Mouse (Mus musculus): ENCODE results near the gene Cyp2c50. TPM values are rescaled to one million over a fixed set of nuclear protein-coding genes. Genes with fewer than 3 reads are reported as not detected.
"Not testable (repeated sequence)": the region's sequence is repeated elsewhere in the genome, so short reads cannot be mapped to it uniquely, and the experiment has no call there.

Cyp2c50 gene
- polyA plus RNA-seq (2012; rRNA removed) (not detected in 2 replicates), polyA plus RNA-seq (2014; fragmentation: Nextera tagmentation; extraction: Ambion mirVana) (not detected in 2 replicates)

DNA sequence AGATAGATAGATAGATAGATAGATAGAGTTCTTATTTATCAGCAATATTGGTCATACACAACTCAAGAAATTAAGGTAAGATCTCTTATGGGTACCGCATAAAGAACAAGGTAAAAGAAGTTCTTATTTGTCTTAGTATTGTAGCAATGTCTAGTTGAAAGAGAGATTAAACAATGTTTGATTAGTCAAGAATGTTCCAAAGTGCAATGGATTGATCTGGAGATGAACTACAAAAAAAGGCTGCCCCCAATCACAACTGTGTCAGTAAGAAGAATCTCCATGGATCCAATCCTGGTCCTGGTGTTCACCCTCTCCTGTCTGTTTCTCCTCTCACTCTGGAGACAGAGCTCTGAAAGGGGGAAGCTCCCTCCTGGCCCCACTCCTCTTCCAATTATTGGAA, at the start of gene Cyp2c50:
Gene Cyp2c50, plus strand, starts transcription at position 268 of the 400 bp plus-strand sequence.
- WGBS (ENCODE audit: insufficient replicate concordance): 79% methylated on average over 1 of the region's 1 CpGs
- H3K27me3 ChIP-seq (ENCODE audit: control insufficient read depth, insufficient read depth, low read length); ATAC-seq (ENCODE audit: insufficient read depth); DNase-seq (ENCODE audit: low read depth in 3 of 3, low spot score in 3 of 3); H3K4me1 ChIP-seq (replicated peaks; ENCODE audit: control insufficient read depth in 2 of 2, insufficient read depth in 2 of 2, low read length in 1 of 2); H3K4me2 ChIP-seq (ENCODE audit: low read depth); H3K36me3 ChIP-seq (replicated peaks; ENCODE audit: control insufficient read depth, insufficient read depth, low read depth); H3K9me3 ChIP-seq (ENCODE audit: control insufficient read depth, low read length); H3K27ac ChIP-seq; H3K9ac ChIP-seq (replicated peaks); H3K4me3 ChIP-seq (ENCODE audit: insufficient read depth in 1 of 2, low read depth in 2 of 2, low read length in 2 of 2): not testable (repeated sequence)

GRCm38 (mm10) chr19:40073701-40074100, 15.8 kb upstream of the Cyp2c50 start, which contains the start of gene Cyp2c54:
Gene Cyp2c54 (minus strand): TSS chr19:40073827.
- Histone ChIP-seq H3K9me3 (ENCODE audit: control insufficient read depth, low read length) (no peaks in the 10 kb centered on the region), H3K4me2 (ENCODE audit: low read depth) (no peak within 1 kb of the TSS), H3K27me3 (ENCODE audit: control insufficient read depth, insufficient read depth, low read length) (no peaks in the 10 kb centered on the region), H3K4me3 (ENCODE audit: insufficient read depth in 1 of 2, low read depth in 2 of 2, low read length in 2 of 2) (no peak within 1 kb of the TSS), H3K4me1 (replicated peaks; ENCODE audit: control insufficient read depth in 2 of 2, insufficient read depth in 2 of 2, low read length in 1 of 2) (no peaks in the 10 kb centered on the region), H3K27ac (no peak within 1 kb of the TSS), H3K9ac (replicated peaks) (no peak within 1 kb of the TSS), H3K36me3 (replicated peaks; ENCODE audit: control insufficient read depth, insufficient read depth, low read depth) (no peaks in the 10 kb centered on the region)
- TF ChIP-seq CTCF (IDR thresholded peaks at IDR 0.05; ENCODE audit: low read depth) (no peak), EP300 (IDR thresholded peaks at IDR 0.05; ENCODE audit: low read depth) (no peak)
- DNase-seq (ENCODE audit: low read depth in 3 of 3, low spot score in 3 of 3) (no peak), ATAC-seq (ENCODE audit: insufficient read depth) (no peak)

GRCm38 (mm10) chr19:40088381-40088780, 1.1 kb upstream of the Cyp2c50 start:
- Histone ChIP-seq H3K36me3 (replicated peaks; ENCODE audit: control insufficient read depth, insufficient read depth, low read depth) (no peaks in the 10 kb centered on the region), H3K4me3 (ENCODE audit: insufficient read depth in 1 of 2, low read depth in 2 of 2, low read length in 2 of 2) (no peak overlapping the region), H3K4me2 (ENCODE audit: low read depth) (no peak overlapping the region), H3K4me1 (replicated peaks; ENCODE audit: control insufficient read depth in 2 of 2, insufficient read depth in 2 of 2, low read length in 1 of 2) (no peaks in the 10 kb centered on the region), H3K27ac (no peak overlapping the region), H3K9ac (replicated peaks) (no peak overlapping the region), H3K27me3 (ENCODE audit: control insufficient read depth, insufficient read depth, low read length) (no peaks in the 10 kb centered on the region), H3K9me3 (ENCODE audit: control insufficient read depth, low read length) (no peaks in the 10 kb centered on the region)
- DNase-seq (ENCODE audit: low read depth in 3 of 3, low spot score in 3 of 3): no peak
- no peak for ATAC-seq (ENCODE audit: insufficient read depth)
- TF ChIP-seq EP300 (IDR thresholded peaks at IDR 0.05; ENCODE audit: low read depth) (no peak), CTCF (IDR thresholded peaks at IDR 0.05; ENCODE audit: low read depth) (no peak)
- 57% methylated on average over 1 of the region's 1 CpGs for WGBS (ENCODE audit: insufficient replicate concordance)

DNA sequence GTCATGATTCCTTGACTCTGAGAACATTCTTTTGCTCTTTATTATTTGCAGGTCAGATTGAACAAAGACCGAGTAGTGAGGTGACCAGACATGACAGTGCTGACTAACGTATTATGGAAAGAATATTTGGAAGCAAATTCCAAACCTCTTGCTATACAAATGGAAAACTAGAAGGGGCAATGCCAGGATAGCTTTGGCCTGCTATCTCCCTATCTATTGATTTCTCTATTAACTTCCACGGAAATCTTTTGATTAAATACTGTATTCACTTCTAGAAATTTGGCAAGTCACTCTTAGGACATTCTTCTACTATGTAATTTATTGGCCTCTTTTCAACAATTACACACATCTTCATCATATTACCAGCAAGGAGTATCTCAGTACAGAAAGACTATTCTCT, 1.6 kb downstream of the Cyp2c50 start:
- 51% methylated on average over 3 of the region's 3 CpGs for WGBS (ENCODE audit: insufficient replicate concordance)
- Histone ChIP-seq H3K4me3 (ENCODE audit: insufficient read depth in 1 of 2, low read depth in 2 of 2, low read length in 2 of 2) (no peak overlapping the region), H3K4me1 (replicated peaks; ENCODE audit: control insufficient read depth in 2 of 2, insufficient read depth in 2 of 2, low read length in 1 of 2) (no peaks in the 10 kb centered on the region), H3K27me3 (ENCODE audit: control insufficient read depth, insufficient read depth, low read length) (no peaks in the 10 kb centered on the region), H3K27ac (no peak overlapping the region), H3K9ac (replicated peaks) (no peak overlapping the region), H3K36me3 (replicated peaks; ENCODE audit: control insufficient read depth, insufficient read depth, low read depth) (no peaks in the 10 kb centered on the region), H3K4me2 (ENCODE audit: low read depth) (no peak overlapping the region), H3K9me3 (ENCODE audit: control insufficient read depth, low read length) (no peaks in the 10 kb centered on the region)
- no peak for DNase-seq (ENCODE audit: low read depth in 3 of 3, low spot score in 3 of 3)
- no peak for ATAC-seq (ENCODE audit: insufficient read depth)
- TF ChIP-seq EP300 (IDR thresholded peaks at IDR 0.05; ENCODE audit: low read depth): no peak
- TF ChIP-seq CTCF (IDR thresholded peaks at IDR 0.05; ENCODE audit: low read depth): no peak

DNA sequence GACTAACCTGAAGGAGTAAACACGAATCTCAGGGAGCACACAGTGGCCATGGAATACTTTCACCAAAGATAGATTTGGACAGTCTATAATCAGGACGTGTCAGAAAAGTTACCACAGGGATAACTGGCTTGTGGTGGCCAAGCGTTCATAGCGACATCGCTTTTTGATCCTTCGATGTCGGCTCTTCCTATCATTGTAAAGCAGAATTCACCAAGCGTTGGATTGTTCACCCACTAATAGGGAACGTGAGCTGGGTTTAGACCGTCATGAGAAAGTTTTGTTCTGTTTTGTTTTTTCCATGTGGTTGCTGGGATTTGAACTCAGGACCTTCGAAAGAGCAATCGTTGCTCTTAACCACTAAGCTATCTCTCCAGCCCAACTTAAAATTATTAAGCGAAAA, 30.1 kb downstream of the Cyp2c50 start:
- H3K27ac ChIP-seq; DNase-seq (ENCODE audit: low read depth in 3 of 3, low spot score in 3 of 3); H3K27me3 ChIP-seq (ENCODE audit: control insufficient read depth, insufficient read depth, low read length); H3K9ac ChIP-seq (replicated peaks); H3K9me3 ChIP-seq (ENCODE audit: control insufficient read depth, low read length); H3K4me3 ChIP-seq (ENCODE audit: insufficient read depth in 1 of 2, low read depth in 2 of 2, low read length in 2 of 2); H3K36me3 ChIP-seq (replicated peaks; ENCODE audit: control insufficient read depth, insufficient read depth, low read depth); H3K4me1 ChIP-seq (replicated peaks; ENCODE audit: control insufficient read depth in 2 of 2, insufficient read depth in 2 of 2, low read length in 1 of 2); H3K4me2 ChIP-seq (ENCODE audit: low read depth): not testable (repeated sequence)
- 63% methylated on average over 13 of the region's 13 CpGs for WGBS (ENCODE audit: insufficient replicate concordance)
- 0 out of 2 replicates have a peak, but pooled peaks have one; percentile 55 for ATAC-seq (ENCODE audit: insufficient read depth)

DNA sequence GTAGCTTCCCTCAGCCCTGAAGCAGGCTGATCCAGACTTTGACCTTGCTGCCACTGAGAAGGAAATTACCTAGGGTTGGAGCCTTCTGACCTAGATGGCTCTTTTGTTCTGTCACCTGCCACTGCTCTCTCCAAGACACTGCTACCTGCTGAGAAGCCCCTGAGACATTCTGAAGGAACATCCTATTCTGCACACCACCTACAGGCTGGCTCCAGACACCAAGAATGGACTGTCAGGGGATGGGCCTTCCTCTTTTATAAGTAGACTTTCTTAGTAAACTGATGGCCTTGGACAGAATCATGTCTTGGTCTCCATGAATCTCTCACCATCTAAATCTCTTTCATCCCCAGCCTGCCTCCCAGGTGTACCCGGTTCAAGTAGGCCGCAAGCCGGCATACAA, 35.7 kb downstream of the Cyp2c50 start:
- H3K9ac ChIP-seq (replicated peaks); H3K9me3 ChIP-seq (ENCODE audit: control insufficient read depth, low read length); ATAC-seq (ENCODE audit: insufficient read depth); H3K36me3 ChIP-seq (replicated peaks; ENCODE audit: control insufficient read depth, insufficient read depth, low read depth); H3K4me2 ChIP-seq (ENCODE audit: low read depth); H3K4me1 ChIP-seq (replicated peaks; ENCODE audit: control insufficient read depth in 2 of 2, insufficient read depth in 2 of 2, low read length in 1 of 2); H3K27ac ChIP-seq; H3K27me3 ChIP-seq (ENCODE audit: control insufficient read depth, insufficient read depth, low read length); DNase-seq (ENCODE audit: low read depth in 3 of 3, low spot score in 3 of 3); H3K4me3 ChIP-seq (ENCODE audit: insufficient read depth in 1 of 2, low read depth in 2 of 2, low read length in 2 of 2): not testable (repeated sequence)
- 73% methylated on average over 3 of the region's 3 CpGs for WGBS (ENCODE audit: insufficient replicate concordance)

- WGBS (ENCODE audit: insufficient replicate concordance): 31% methylated on average over 2 of the region's 2 CpGs
- not testable (repeated sequence) for H3K4me1 ChIP-seq (replicated peaks; ENCODE audit: control insufficient read depth in 2 of 2, insufficient read depth in 2 of 2, low read length in 1 of 2); H3K9ac ChIP-seq (replicated peaks); H3K27ac ChIP-seq; H3K9me3 ChIP-seq (ENCODE audit: control insufficient read depth, low read length); H3K4me3 ChIP-seq (ENCODE audit: insufficient read depth in 1 of 2, low read depth in 2 of 2, low read length in 2 of 2); H3K4me2 ChIP-seq (ENCODE audit: low read depth); H3K36me3 ChIP-seq (replicated peaks; ENCODE audit: control insufficient read depth, insufficient read depth, low read depth); DNase-seq (ENCODE audit: low read depth in 3 of 3, low spot score in 3 of 3); H3K27me3 ChIP-seq (ENCODE audit: control insufficient read depth, insufficient read depth, low read length); ATAC-seq (ENCODE audit: insufficient read depth)
These were observed 37.5 kb downstream of the Cyp2c50 start for GRCm38 (mm10) chr19:40126996-40127395.

Data from liver, embryonic 14.5 days (tissue).